Mouse (Mus musculus) embryonic fibroblast, embryonic 13.5 days (primary cell): Measurements from ENCODE around the gene Strn4. TPM values are rescaled to one million over a fixed set of nuclear protein-coding genes. Genes with fewer than 3 reads are reported as not detected.

Experiments
- H3K27ac ChIP-seq: 2 replicates; pipeline ENCODE4 v1.5.1; 2012; ENCODE audit warnings: low read length, control low read depth, inconsistent platforms; ENCODE audit not compliant: insufficient read depth
- H3K4me1 ChIP-seq: 2 replicates; pipeline ENCODE4 v1.6.1; 2011; ENCODE audit warnings: low read length; ENCODE audit not compliant: control insufficient read depth, insufficient read depth
- H3K4me3 ChIP-seq: 2 replicates; pipeline ENCODE4 v1.5.1; 2011; ENCODE audit warnings: mild to moderate bottlenecking, control low read depth, low read length; ENCODE audit not compliant: insufficient read depth
- CTCF ChIP-seq: IDR thresholded peaks from 2 replicates; pipeline ENCODE4 v1.5.1; 2011; ENCODE audit warnings: mild to moderate bottlenecking, control low read depth, low read length, moderate library complexity, borderline replicate concordance; ENCODE audit not compliant: insufficient read depth
- POLR2A ChIP-seq: IDR thresholded peaks from 2 replicates; pipeline ENCODE4 v1.6.1; 2011; ENCODE audit warnings: low read depth, mild to moderate bottlenecking, control low read depth, low read length, moderate library complexity
- polyA plus RNA-seq: library from polyadenylated mRNA; stranded (reverse); fragments of >200 nt; gene quantifications from 2 replicates; pipeline ENCODE4 v1.2.4, GENCODE M21; 2011; ENCODE audit warnings: low read depth; ENCODE audit not compliant: missing spikeins, insufficient read length

Strn4 gene
- polyA plus RNA-seq, 1 experiment: 67.1 TPM

- H3K27ac ChIP-seq: no peak overlapping the region
- TF ChIP-seq CTCF (no peak), POLR2A (no peak)
- H3K4me3 ChIP-seq: no peak overlapping the region
- peaks cover 2% of the 10 kb centered on the region; the same call in 1 of the 2 replicates for H3K4me1 ChIP-seq
These were observed 23.2 kb downstream of the Strn4 start for GRCm38 (mm10) chr7:16838804-16839426.

DNA sequence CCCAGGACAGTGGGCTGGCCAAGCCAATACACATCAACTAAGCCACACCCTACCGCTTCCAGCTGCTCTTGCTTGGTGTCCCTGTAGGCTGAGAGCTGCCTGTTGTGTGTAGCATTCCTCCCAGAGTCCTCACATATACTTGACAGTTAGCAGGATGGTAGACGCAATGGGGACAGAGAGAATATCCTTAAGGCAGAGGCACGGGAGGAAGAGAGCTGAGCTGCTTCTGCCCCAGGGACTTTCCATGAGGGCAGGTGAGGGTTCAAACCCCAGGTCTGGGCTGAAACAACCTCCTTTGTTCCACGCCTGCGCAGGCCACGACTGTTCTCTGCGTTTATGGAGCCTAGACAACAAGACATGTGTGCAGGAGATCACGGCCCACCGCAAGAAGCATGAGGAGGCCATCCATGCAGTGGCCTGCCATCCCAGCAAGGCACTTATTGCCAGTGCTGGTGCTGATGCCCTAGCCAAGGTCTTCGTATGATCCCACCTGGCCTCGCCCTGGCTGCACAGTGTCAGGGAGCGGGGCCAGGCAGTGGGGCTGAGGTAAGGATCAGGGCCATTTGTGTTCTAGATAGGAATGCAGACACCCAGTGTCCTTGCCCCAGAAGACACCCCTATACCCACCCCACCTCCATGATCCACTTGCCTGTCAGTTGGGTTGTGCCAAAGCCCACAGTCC lies 23.9 kb downstream of the Strn4 start:
- no peak overlapping the region for H3K4me3 ChIP-seq
- peaks cover 2% of the 10 kb centered on the region; the same call in 1 of the 2 replicates for H3K4me1 ChIP-seq
- H3K27ac ChIP-seq: no peak overlapping the region
- no peak for TF ChIP-seq CTCF
- no peak for TF ChIP-seq POLR2A

DNA sequence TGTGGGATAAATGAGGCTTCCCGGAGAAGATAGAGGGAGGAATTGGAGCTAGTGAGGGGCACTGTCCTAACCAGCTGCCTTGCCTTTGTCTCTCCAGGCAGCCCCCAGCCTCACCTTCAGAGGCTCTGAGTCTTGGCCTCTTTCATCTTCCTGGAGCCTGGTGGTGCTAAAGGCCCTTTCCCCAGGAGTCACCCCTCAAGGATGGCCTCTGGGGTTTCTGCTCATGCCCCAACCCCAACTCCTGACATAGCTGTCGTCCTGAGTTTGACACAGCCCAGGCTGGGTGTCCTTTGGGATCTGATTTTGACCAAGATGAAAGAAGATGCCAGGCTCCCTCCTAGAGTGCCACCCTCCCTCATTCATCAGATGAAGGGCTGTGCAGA lies 24.4 kb downstream of the Strn4 start:
- TF ChIP-seq POLR2A (no peak), CTCF (no peak)
- H3K4me3 ChIP-seq: no peak overlapping the region
- H3K27ac ChIP-seq: no peak overlapping the region
- H3K4me1 ChIP-seq: peaks cover 2% of the 10 kb centered on the region; the same call in 1 of the 2 replicates

DNA sequence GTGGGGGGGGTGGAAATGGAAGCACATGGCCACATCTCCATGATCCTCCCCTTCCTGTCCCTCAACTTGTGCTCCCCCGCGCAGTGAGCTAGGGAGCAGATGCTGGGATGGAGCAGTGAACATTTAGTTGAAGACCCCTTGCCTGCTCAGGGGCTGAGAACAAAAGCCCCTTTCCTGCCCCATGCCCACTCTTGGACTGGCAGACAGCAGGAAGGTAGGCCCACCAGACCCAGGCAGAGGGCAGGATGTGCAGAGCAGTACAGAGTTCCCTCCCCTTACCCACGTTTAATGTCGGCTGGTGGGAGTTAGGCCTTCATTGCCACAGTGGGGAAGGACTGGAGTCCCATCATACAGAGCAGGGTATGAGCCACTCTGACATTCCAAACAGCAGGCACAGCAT lies 25.4 kb downstream of the Strn4 start:
- Histone ChIP-seq H3K4me3 (no peak overlapping the region), H3K4me1 (peaks cover 2% of the 10 kb centered on the region; the same call in 1 of the 2 replicates), H3K27ac (peak overlapping the region; percentile 41; the same call in 1 of the 2 replicates)
- TF ChIP-seq CTCF: no peak
- no peak for TF ChIP-seq POLR2A

DNA sequence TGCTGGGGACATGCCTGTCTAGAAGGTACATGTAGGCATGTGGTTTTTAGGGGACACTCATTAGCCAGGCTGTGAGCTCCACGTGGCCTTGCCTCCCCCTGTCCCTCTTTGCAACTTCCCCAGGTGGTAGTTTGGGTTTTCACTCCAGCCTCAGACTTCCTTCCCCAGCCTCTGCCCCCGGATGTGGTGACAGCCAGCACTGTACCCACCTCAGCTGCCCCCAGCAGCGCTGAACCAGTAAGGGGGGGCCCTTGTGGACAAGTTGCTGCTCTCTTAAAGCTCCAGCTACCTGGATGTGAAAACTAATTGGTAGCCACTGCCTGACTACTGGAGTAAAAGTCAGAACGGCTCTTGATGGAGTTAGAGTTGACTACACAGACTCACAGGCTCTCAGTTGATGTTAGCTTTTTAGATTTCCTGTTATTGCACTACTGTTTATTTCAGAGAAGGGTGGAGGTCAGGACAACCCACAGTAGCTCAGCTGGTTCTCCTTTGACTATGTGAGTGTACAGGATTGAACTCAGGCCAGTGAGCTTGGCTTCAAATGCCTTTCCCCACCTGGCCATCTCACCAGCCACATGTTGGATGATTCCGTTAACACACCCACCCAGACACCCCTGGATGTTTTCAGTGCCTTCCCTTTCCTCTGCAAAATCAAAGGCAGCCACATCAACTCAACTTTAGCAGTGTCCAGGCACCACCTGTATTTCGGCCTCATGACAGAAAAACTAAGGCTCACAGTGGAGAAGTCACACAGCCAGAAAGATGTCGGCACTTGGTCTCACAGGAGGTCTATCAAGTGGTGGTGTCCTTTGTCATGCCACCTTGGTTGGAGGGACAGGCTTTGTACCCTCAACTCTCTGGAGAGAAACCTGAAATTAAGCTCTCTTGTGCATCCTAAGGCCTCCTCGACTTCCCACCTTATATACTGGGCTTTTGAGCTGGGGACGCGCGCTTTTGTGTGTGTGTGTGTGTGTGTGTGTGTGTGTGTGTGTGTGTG lies 26.2 kb downstream of the Strn4 start:
- H3K4me1 ChIP-seq: peaks cover 2% of the 10 kb centered on the region; the same call in 1 of the 2 replicates

DNA sequence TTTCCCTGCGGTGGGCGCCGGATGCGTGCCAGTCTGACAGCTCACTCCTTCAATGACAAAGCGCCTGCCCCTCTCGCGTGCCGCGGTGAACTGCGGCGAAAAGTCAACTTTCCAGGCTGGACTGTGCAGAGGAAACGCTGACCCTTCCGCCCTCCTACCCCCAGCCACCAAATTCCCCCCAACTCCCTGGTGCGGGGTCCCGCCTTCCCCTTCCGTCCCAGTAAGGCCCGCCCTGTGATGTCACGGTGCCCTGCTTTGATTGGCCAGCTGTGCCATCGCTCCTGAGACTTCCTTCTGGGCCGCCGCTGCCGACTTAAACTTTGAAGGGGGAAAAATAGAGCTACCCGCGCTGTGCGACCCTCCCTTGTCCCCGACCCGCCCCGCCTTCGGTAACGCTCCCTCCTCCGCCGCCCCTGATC lies 27.0 kb downstream of the Strn4 start, which contains the start of gene Prkd2:
Gene Prkd2 (plus strand): TSS at position 258 of the 419 bp plus-strand sequence.
- peak within 1 kb of the TSS; percentile 59 for H3K4me3 ChIP-seq
- TF ChIP-seq CTCF (no peak), POLR2A (peak; percentile 65)
- H3K27ac ChIP-seq: peak within 1 kb of the TSS; percentile 55
- H3K4me1 ChIP-seq: peaks cover 2% of the 10 kb centered on the region; the same call in 1 of the 2 replicates

More for the DNA sequence above, 26.2 kb downstream of the Strn4 start:
- H3K27ac ChIP-seq: peak overlapping the region; percentile 42
- TF ChIP-seq CTCF: no peak
- no peak overlapping the region for H3K4me3 ChIP-seq

- Histone ChIP-seq H3K4me1 (peaks cover 2% of the 10 kb centered on the region; the same call in 1 of the 2 replicates), H3K4me3 (peak overlapping the region; percentile 59), H3K27ac (peak overlapping the region; percentile 55)
- no peak for TF ChIP-seq POLR2A
- no peak for TF ChIP-seq CTCF
These were observed 27.9 kb downstream of the Strn4 start for GRCm38 (mm10) chr7:16843441-16844171.

DNA sequence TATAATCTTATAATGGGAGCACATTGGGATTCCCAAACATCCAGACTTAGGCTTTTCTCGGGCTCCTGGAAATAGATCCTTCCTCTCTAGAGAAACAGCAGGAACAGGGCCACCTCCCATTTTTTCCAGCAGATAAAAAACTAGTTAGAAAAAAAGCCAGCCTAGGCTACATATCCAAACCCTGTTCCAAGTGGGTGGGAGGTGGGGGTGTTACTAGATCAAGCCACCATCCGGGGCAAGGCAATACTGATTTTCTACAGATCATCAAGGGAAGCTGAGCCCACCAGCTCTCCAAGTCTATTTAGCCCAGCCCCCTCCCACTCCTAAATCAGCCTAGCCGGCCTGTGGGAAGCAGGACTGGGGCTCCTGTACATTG lies 29.0 kb downstream of the Strn4 start:
- H3K27ac ChIP-seq: 0 out of 2 replicates have a peak overlapping the region, but pooled peaks have one; percentile 14
- H3K4me1 ChIP-seq: peaks cover 2% of the 10 kb centered on the region; the same call in 1 of the 2 replicates
- TF ChIP-seq CTCF (no peak), POLR2A (no peak)
- peak overlapping the region; percentile 59 for H3K4me3 ChIP-seq
